Mouse (Mus musculus) CH12.LX (cell line): ENCODE data around the gene Ank2.

ENCODE experiments used
- CHD2 ChIP-seq: IDR thresholded peaks from 2 replicates; pipeline ENCODE4 v1.6.1; 2011; ENCODE audit warnings: low read length, improper control_type of control experiment
- CTCF ChIP-seq, 2 experiments: IDR thresholded peaks in 1 of 2; conservative IDR thresholded peaks in 1 of 2; 2 replicates each; pipeline ENCODE4 v1.5.1; 2011 to 2012; ENCODE audit warnings: low read depth in 2 of 2, low read length in 2 of 2, improper control_type of control experiment in 1 of 2, inconsistent platforms in 1 of 2, mild to moderate bottlenecking in 1 of 2, moderate library complexity in 1 of 2
- EP300 ChIP-seq: IDR thresholded peaks from 2 replicates; pipeline ENCODE4 v1.6.1; 2011; ENCODE audit warnings: low read length, improper control_type of control experiment
- ETS1 ChIP-seq: conservative IDR thresholded peaks from 2 replicates; pipeline ENCODE4 v1.6.1; 2012; ENCODE audit warnings: low read depth, mild to moderate bottlenecking, inconsistent platforms, low read length, improper control_type of control experiment, moderate library complexity
- IRF4 ChIP-seq: IDR thresholded peaks from 2 replicates; pipeline ENCODE4 v1.6.1; 2014; ENCODE audit warnings: low read depth, mild to moderate bottlenecking, inconsistent platforms, low read length, improper control_type of control experiment
- KAT2A ChIP-seq: IDR thresholded peaks from 2 replicates; pipeline ENCODE4 v1.6.1; 2012; ENCODE audit warnings: low read length, improper control_type of control experiment, inconsistent platforms; ENCODE audit not compliant: insufficient replicate concordance
- MAFK ChIP-seq: IDR thresholded peaks from 2 replicates; pipeline ENCODE4 v1.6.1; 2011; ENCODE audit warnings: low read length, improper control_type of control experiment; ENCODE audit not compliant: insufficient replicate concordance
- MAZ ChIP-seq: IDR thresholded peaks from 2 replicates; pipeline ENCODE4 v1.6.1; 2012; ENCODE audit warnings: low read depth, mild to moderate bottlenecking, inconsistent platforms, low read length, improper control_type of control experiment, moderate library complexity
- POLR2A ChIP-seq: IDR thresholded peaks from 2 replicates; pipeline ENCODE4 v1.6.1; 2011; ENCODE audit warnings: low read depth, mild to moderate bottlenecking, improper control_type of control experiment, low read length
- USF1 ChIP-seq: IDR thresholded peaks from 2 replicates; pipeline ENCODE4 v1.6.1; 2014; ENCODE audit warnings: low read depth, mild to moderate bottlenecking, inconsistent platforms, low read length, improper control_type of control experiment
- USF2 ChIP-seq: conservative IDR thresholded peaks from 2 replicates; pipeline ENCODE4 v1.6.1; 2011; ENCODE audit warnings: low read depth, low read length, improper control_type of control experiment
- ZC3H11A ChIP-seq: IDR thresholded peaks from 2 replicates; pipeline ENCODE4 v1.6.1; 2012; ENCODE audit warnings: low read depth, mild to moderate bottlenecking, inconsistent platforms, low read length, improper control_type of control experiment
- ZNF384 ChIP-seq: IDR thresholded peaks from 2 replicates; pipeline ENCODE4 v1.6.1; 2012; ENCODE audit warnings: low read depth, low read length, improper control_type of control experiment, inconsistent platforms

DNA sequence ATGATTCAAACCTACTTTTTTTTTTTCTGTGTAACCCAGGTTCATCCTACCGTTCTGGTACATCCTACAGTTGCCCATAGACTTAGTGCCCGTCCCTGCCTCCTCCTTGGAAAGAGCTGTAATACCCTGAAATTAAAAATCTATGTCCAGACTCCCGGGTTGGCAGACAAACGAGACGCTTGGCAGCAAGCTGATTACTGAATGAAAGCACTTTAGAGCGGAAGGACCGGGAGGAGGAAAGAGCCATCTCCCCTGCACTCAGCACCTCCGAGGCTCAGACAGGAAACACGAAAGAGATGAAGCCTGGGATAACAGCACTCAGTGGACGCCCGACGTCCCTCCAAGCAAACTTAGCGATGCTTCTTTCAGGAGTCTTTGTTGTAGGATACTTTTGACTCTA lies 69.3 kb downstream of the Ank2 start:
- no peak for TF ChIP-seq CTCF (conservative IDR thresholded peaks at IDR 0.05 in 1 of 2, IDR thresholded peaks at IDR 0.05 in 1 of 2; ENCODE audit: low read depth in 2 of 2, low read length in 2 of 2)
- TF ChIP-seq ETS1, result no peak
- TF ChIP-seq MAZ, result no peak
- TF ChIP-seq ZNF384, result no peak
- TF ChIP-seq USF1, result no peak
- TF ChIP-seq POLR2A, result no peak
- no peak for TF ChIP-seq KAT2A
- no peak for TF ChIP-seq MAFK
- no peak for TF ChIP-seq ZC3H11A
- TF ChIP-seq EP300, result no peak
- TF ChIP-seq IRF4, result no peak
- TF ChIP-seq CHD2, result no peak
- TF ChIP-seq USF2, result no peak
